In the genomic region with DNA sequence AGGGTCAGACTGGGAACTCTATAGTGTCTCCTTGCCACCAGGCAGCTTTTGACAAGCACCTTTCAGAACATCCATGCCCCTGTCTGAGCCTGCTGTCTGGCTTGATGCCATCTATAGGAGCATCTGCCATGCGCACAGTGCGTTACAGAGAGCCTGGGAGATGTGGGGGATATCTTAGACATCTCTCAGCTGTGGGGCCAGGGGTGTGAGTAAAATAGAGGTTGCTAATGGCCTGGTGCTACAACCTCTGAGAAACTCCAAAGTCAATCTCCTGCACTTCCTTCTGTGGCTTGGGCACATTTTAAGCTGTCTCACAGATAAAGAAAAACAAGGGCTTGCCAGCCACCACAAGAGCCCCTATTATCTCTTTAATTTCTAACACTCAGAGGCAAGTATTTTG, we compare ENCODE assay signal across 12 mouse cellular contexts. TPM values are rescaled to one million over a fixed set of nuclear protein-coding genes. Genes with fewer than 3 reads are reported as not detected.
DNase-seq lines count a peak whose midpoint lies in the region; ATAC-seq and TF ChIP-seq lines count a peak whose summit lies in the region.
"Had no signal": no experiment of that assay in that cellular context is flagged by ENCODE, and none has a peak within 500 bp of the region (broad histone marks: within the 10 kb centered on the region; RNA-seq: fewer than 3 reads in every experiment).

No protein-coding gene starts in this region.

- H3K9ac ChIP-seq in hindbrain, embryonic 13.5 days, result no peak overlapping the region; the same call in 1 of the 2 replicates
- H3K9ac ChIP-seq in hindbrain, embryonic 11.5 days (ENCODE audit: low read depth, low read length), result no peak overlapping the region
- H3K9ac ChIP-seq in MEL (ENCODE audit: control insufficient read depth, low read depth, low read length, poor library complexity, severe bottlenecking), result no peak overlapping the region
- no peak overlapping the region for H3K9ac ChIP-seq in forebrain, postnatal 0 days

- H3K4me3 ChIP-seq in hindbrain, embryonic 13.5 days, result no peak overlapping the region
- H3K4me3 ChIP-seq in hindbrain, embryonic 11.5 days (ENCODE audit: low read depth, low read length), result no peak overlapping the region
- H3K4me3 ChIP-seq in G1E (ENCODE audit: low read depth, low read length) (no peak overlapping the region), MEL (ENCODE audit: control insufficient read depth in 1 of 2, insufficient read depth in 1 of 2, low read depth in 2 of 2, low read length in 2 of 2) (no peak overlapping the region)
- H3K4me3 ChIP-seq in forebrain, postnatal 0 days (ENCODE audit: low read depth, low read length), result no peak overlapping the region

- TF ChIP-seq EP300 in MEL (IDR thresholded peaks at IDR 0.05; ENCODE audit: low read depth in 1 of 2, low read length in 2 of 2), result peak; percentile 74 to 77

- H3K27me3 ChIP-seq in hindbrain, embryonic 13.5 days, result no peaks in the 10 kb centered on the region
- no peaks in the 10 kb centered on the region for H3K27me3 ChIP-seq in hindbrain, embryonic 11.5 days (ENCODE audit: control insufficient read depth, insufficient read depth, low read length)
- H3K27me3 ChIP-seq in G1E (ENCODE audit: insufficient read depth, low read length), result no peaks in the 10 kb centered on the region
- H3K27me3 ChIP-seq in MEL (ENCODE audit: control insufficient read depth in 1 of 2, insufficient read depth in 2 of 2, low read length in 2 of 2), result no peaks in the 10 kb centered on the region
- no peaks in the 10 kb centered on the region for H3K27me3 ChIP-seq in forebrain, postnatal 0 days (ENCODE audit: insufficient read depth, low read length)

- no peak for TF ChIP-seq CTCF in G1E (IDR thresholded peaks at IDR 0.05; ENCODE audit: low read depth, low read length)
- TF ChIP-seq CTCF in MEL (IDR thresholded peaks at IDR 0.05 in 2 of 3, conservative IDR thresholded peaks at IDR 0.05 in 1 of 3; ENCODE audit: control insufficient read depth in 1 of 3, insufficient read depth in 1 of 3, low read depth in 2 of 3, low read length in 3 of 3, poor library complexity in 1 of 3, severe bottlenecking in 1 of 3), result no peak
- no peak for TF ChIP-seq CTCF in forebrain, postnatal 0 days (IDR thresholded peaks at IDR 0.05; ENCODE audit: low read depth)

- DNase-seq in hindbrain, embryonic 11.5 days (ENCODE audit: low spot score), result no peak
- DNase-seq in G1E (ENCODE audit: low spot score) (peak; percentile 50), MEL (ENCODE audit: low read depth, low spot score) (peak; percentile 74)
- DNase-seq in forebrain, postnatal 0 days, result no peak
- no peak for DNase-seq in adrenal gland, adult (ENCODE audit: inconsistent age in 2 of 2, low spot score in 1 of 2)
- DNase-seq in urinary bladder, postnatal 25 days (ENCODE audit: low spot score), result no peak
- DNase-seq in adrenal gland, postnatal 10 days, result no peak
- DNase-seq: heart, adult 18-20 months; kidney, adult 11 months; liver; thymus, postnatal 36 days had no signal

- H3K9me3 ChIP-seq in hindbrain, embryonic 13.5 days, result no peaks in the 10 kb centered on the region
- H3K9me3 ChIP-seq in hindbrain, embryonic 11.5 days (ENCODE audit: control insufficient read depth, low read length), result no peaks in the 10 kb centered on the region
- H3K9me3 ChIP-seq in G1E (replicated peaks) (no peaks in the 10 kb centered on the region), MEL (replicated peaks; ENCODE audit: insufficient read depth, low read length) (no peaks in the 10 kb centered on the region)
- no peaks in the 10 kb centered on the region for H3K9me3 ChIP-seq in forebrain, postnatal 0 days (ENCODE audit: low read length)

- peak overlapping the region; percentile 56 for H3K27ac ChIP-seq in hindbrain, embryonic 13.5 days
- H3K27ac ChIP-seq in hindbrain, embryonic 11.5 days (ENCODE audit: low read depth, low read length), result no peak overlapping the region
- peak overlapping the region; percentile 16; the same call in 1 of the 2 replicates for H3K27ac ChIP-seq in MEL (ENCODE audit: control insufficient read depth, low read depth, low read length)
- 0 out of 2 replicates have a peak overlapping the region, but pooled peaks have one; percentile 70 for H3K27ac ChIP-seq in forebrain, postnatal 0 days (ENCODE audit: low read depth, low read length)

- peaks cover 6% of the 10 kb centered on the region for H3K36me3 ChIP-seq in hindbrain, embryonic 13.5 days
- no peaks in the 10 kb centered on the region for H3K36me3 ChIP-seq in hindbrain, embryonic 11.5 days (ENCODE audit: control insufficient read depth, insufficient read depth, low read length)
- H3K36me3 ChIP-seq in G1E (replicated peaks) (peaks cover 95% of the 10 kb centered on the region), MEL (ENCODE audit: control insufficient read depth in 1 of 2, insufficient read depth in 2 of 2, low read length in 2 of 2) (peaks cover 5 to 20% of the 10 kb centered on the region in 2 experiments)
- 0 out of 2 replicates have a peak, but pooled peaks cover 4% of the 10 kb centered on the region for H3K36me3 ChIP-seq in forebrain, postnatal 0 days (ENCODE audit: insufficient read depth)

- no peaks in the 10 kb centered on the region; the same call in none of the 2 replicates for H3K79me2 ChIP-seq in MEL (ENCODE audit: control insufficient read depth, insufficient read depth, low read length, poor library complexity)

- H3K4me2 ChIP-seq in hindbrain, embryonic 13.5 days, result no peak overlapping the region
- H3K4me2 ChIP-seq in hindbrain, embryonic 11.5 days (replicated peaks; ENCODE audit: low read depth, low read length), result no peak overlapping the region
- H3K4me2 ChIP-seq in forebrain, postnatal 0 days (ENCODE audit: low read depth), result no peak overlapping the region

- WGBS in hindbrain, embryonic 13.5 days, result 69% methylated on average over 2 of the region's 2 CpGs
- WGBS in hindbrain, embryonic 11.5 days, result 88% methylated on average over 2 of the region's 2 CpGs
- WGBS in forebrain, postnatal 0 days, result 46% methylated on average over 2 of the region's 2 CpGs

- TF ChIP-seq RAD21 in MEL (IDR thresholded peaks at IDR 0.05; ENCODE audit: low read depth, low read length), result no peak

- no peak for ATAC-seq in hindbrain, embryonic 13.5 days (ENCODE audit: low FRiP score)
- no peak for ATAC-seq in hindbrain, embryonic 11.5 days (ENCODE audit: low FRiP score)
- ATAC-seq in G1E (ENCODE audit: extremely low read depth, insufficient number of reproducible peaks, low FRiP score, poor library complexity, severe bottlenecking), result peak; percentile 22
- no peak for ATAC-seq in forebrain, postnatal 0 days

- peaks cover 23% of the 10 kb centered on the region for H3K4me1 ChIP-seq in hindbrain, embryonic 13.5 days (replicated peaks)
- H3K4me1 ChIP-seq in hindbrain, embryonic 11.5 days (replicated peaks; ENCODE audit: control insufficient read depth, insufficient read depth, low read length), result no peaks in the 10 kb centered on the region
- H3K4me1 ChIP-seq in G1E (ENCODE audit: insufficient read depth, low read depth, low read length) (peaks cover 44% of the 10 kb centered on the region), MEL (ENCODE audit: control insufficient read depth in 1 of 2, insufficient read depth in 2 of 2, low read length in 2 of 2) (peaks cover 6 to 23% of the 10 kb centered on the region in 2 experiments)
- no peaks in the 10 kb centered on the region; the same call in 1 of the 2 replicates for H3K4me1 ChIP-seq in forebrain, postnatal 0 days (ENCODE audit: insufficient read depth)

- no peak for TF ChIP-seq POLR2A in MEL (IDR thresholded peaks at IDR 0.05; ENCODE audit: control insufficient read depth in 1 of 2, insufficient read depth in 1 of 2, low read depth in 1 of 2, low read length in 2 of 2, poor library complexity in 1 of 2)

TF ChIP-seq in MEL, 35 proteins besides CTCF, POLR2A, EP300 and RAD21 (continues in another document):
- TF ChIP-seq TAL1 (IDR thresholded peaks at IDR 0.05; ENCODE audit: low read length) (peak; percentile 34; the same call in 1 of the 2 replicates), CHD2 (IDR thresholded peaks at IDR 0.05; ENCODE audit: low read length) (no peak), UBTF (IDR thresholded peaks at IDR 0.05; ENCODE audit: borderline replicate concordance, insufficient read depth, low read depth, low read length) (no peak), E2F4 (IDR thresholded peaks at IDR 0.05; ENCODE audit: borderline replicate concordance, low read depth, low read length) (no peak), POLR2AphosphoS5 (IDR thresholded peaks at IDR 0.05; ENCODE audit: borderline replicate concordance, low read depth, low read length) (no peak), ZC3H11A (IDR thresholded peaks at IDR 0.05; ENCODE audit: low read depth, low read length) (no peak), USF1 (IDR thresholded peaks at IDR 0.05; ENCODE audit: low read depth, low read length) (no peak), NELFE (IDR thresholded peaks at IDR 0.05; ENCODE audit: low read depth, low read length) (no peak), BHLHE40 (IDR thresholded peaks at IDR 0.05; ENCODE audit: borderline replicate concordance, low read depth, low read length) (peak; percentile 52; the same call in 1 of the 2 replicates), SIN3A (IDR thresholded peaks at IDR 0.05; ENCODE audit: low read length) (peak; percentile 70)

RNA-seq across cellular contexts. Expression of a gene that starts 25.6 kb away (rescaled TPM):
- 15.2 and 15.3 TPM in 2 replicates for polyA plus RNA-seq in hindbrain, embryonic 13.5 days (2015; fragmentation: Nextera tagmentation; extraction: Ambion mirVana)
- polyA plus RNA-seq in hindbrain, embryonic 11.5 days (2014; fragmentation: Nextera tagmentation; extraction: Ambion mirVana), result 4.1 and 10.2 TPM in 2 replicates
- 66.3 and 72.2 TPM in 2 replicates for total RNA-seq in G1E (2014; fragmentation: Nextera tagmentation)
- 49.4 and 51.3 TPM in 2 replicates for total RNA-seq in G1E (2017)
- 1.6 TPM in 2 replicates for polyA plus RNA-seq in G1E (2012)
- 2.9 and 3.8 TPM in 2 replicates for total RNA-seq in MEL (2012; rRNA removed)
- polyA plus RNA-seq in MEL (2012; ENCODE audit: insufficient read depth in 1 of 2, insufficient read length in 2 of 2, low read depth in 1 of 2, low replicate concordance in 2 of 2, missing spikeins in 1 of 2), result 1 to 10 TPM in 1 of 2 experiments, not detected in 1; 1.3 TPM
- 26.0 and 31.4 TPM in 2 replicates for total RNA-seq in forebrain, postnatal 0 days (2014; rRNA removed)
- polyA plus RNA-seq in forebrain, postnatal 0 days (2015; fragmentation: Nextera tagmentation; extraction: Ambion mirVana), result 7.2 and 11.0 TPM in 2 replicates
- total RNA-seq in adrenal gland, postnatal 10 days (2021), result 10 to 100 TPM; 48.8 to 55.6 TPM

RNA-seq across cellular contexts. Expression of a gene that starts 26.8 kb away (rescaled TPM):
- polyA plus RNA-seq in hindbrain, embryonic 13.5 days (2015; fragmentation: Nextera tagmentation; extraction: Ambion mirVana), result 107 and 114 TPM in 2 replicates
- 123 and 126 TPM in 2 replicates for polyA plus RNA-seq in hindbrain, embryonic 11.5 days (2014; fragmentation: Nextera tagmentation; extraction: Ambion mirVana)
- total RNA-seq in G1E (2014; fragmentation: Nextera tagmentation), result 115 and 117 TPM in 2 replicates
- total RNA-seq in G1E (2017), result 325 and 357 TPM in 2 replicates
- polyA plus RNA-seq in G1E (2012), result 7.6 and 9.6 TPM in 2 replicates
- total RNA-seq in MEL (2012; rRNA removed), result 163 and 173 TPM in 2 replicates
- 100 to 1,000 TPM in 1 of 2 experiments, not detected in 1; 200 TPM for polyA plus RNA-seq in MEL (2012; ENCODE audit: insufficient read depth in 1 of 2, insufficient read length in 2 of 2, low read depth in 1 of 2, low replicate concordance in 2 of 2, missing spikeins in 1 of 2)
- 60.2 and 71.9 TPM in 2 replicates for total RNA-seq in forebrain, postnatal 0 days (2014; rRNA removed)
- polyA plus RNA-seq in forebrain, postnatal 0 days (2015; fragmentation: Nextera tagmentation; extraction: Ambion mirVana), result 106 and 139 TPM in 2 replicates
- 100 to 1,000 TPM; 180 to 190 TPM for total RNA-seq in adrenal gland, postnatal 10 days (2021)

Comparison
In these comparisons a context has a peak if more than half of its experiments do, and no peak if none do; other contexts are left out.
1. DNase-seq: peak in G1E (single experiment) and MEL (single experiment); none in hindbrain, embryonic 11.5 days (single experiment), forebrain, postnatal 0 days (single experiment), adrenal gland, adult (0 of 2), urinary bladder, postnatal 25 days (single experiment) and adrenal gland, postnatal 10 days (single experiment).
2. RNA of a gene that starts 26.8 kb away (polyA plus RNA-seq): 200 TPM in MEL, 123 to 126 TPM in hindbrain, embryonic 11.5 days, 107 to 114 TPM in hindbrain, embryonic 13.5 days and 106 to 139 TPM in forebrain, postnatal 0 days; 7.6 to 9.6 TPM in G1E; every median in the first group is over 10 times any median in the second.